Mouse (Mus musculus): ENCODE results near the gene Exoc4.

DNA sequence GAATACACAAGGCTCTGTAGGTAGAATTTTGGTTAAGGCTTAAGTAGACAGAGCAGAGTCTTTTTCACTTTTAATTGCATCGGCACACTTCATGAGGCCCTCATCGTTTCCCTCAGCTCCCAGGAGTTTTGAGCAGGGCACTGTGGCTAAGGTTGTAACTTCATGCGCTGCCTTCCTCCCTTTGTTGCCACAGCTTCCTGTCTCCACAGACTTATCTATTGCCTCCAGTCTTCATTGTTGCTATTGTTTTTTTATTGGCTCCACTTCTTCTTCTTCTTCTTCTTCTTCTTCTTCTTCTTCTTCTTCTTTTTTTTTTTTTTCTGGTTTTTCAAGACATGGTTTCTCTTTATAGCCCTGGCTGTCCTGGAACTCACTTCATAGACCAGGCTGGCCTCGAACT, 327.1 kb downstream of the Exoc4 start:
- TF ChIP-seq POLR2A (IDR thresholded peaks at IDR 0.05; ENCODE audit: low read depth, low read length) = no peak
- no peak for TF ChIP-seq CTCF (IDR thresholded peaks at IDR 0.05; ENCODE audit: extremely low read depth, insufficient read length, insufficient replicate concordance, low read depth, low read length)

Data from small intestine, adult 2 months (tissue).